Mouse (Mus musculus): ENCODE measurements around the gene Myo18a. TPM values are rescaled to one million over a fixed set of nuclear protein-coding genes. Genes with fewer than 3 reads are reported as not detected.

The Myo18a gene
- polyA plus RNA-seq, 1 experiment from 2014 or later, result 71.9 TPM

GRCm38 (mm10) chr11:77860947-77861346, 97.9 kb downstream of the Myo18a start:
- ATAC-seq (ENCODE audit: insufficient number of reproducible peaks, low FRiP score, low TSS enrichment, low read depth), result no peak
- peaks cover 28% of the 10 kb centered on the region for H3K27me3 ChIP-seq
- 77% methylated on average over 9 of the region's 9 CpGs for WGBS
- no peaks in the 10 kb centered on the region for H3K9me3 ChIP-seq
- H3K4me3 ChIP-seq, result no peak overlapping the region
- H3K36me3 ChIP-seq, result peaks cover 54% of the 10 kb centered on the region
- no peak overlapping the region for H3K9ac ChIP-seq
- no peak overlapping the region for H3K4me2 ChIP-seq
- 0 out of 2 replicates have a peak, but pooled peaks cover 2% of the 10 kb centered on the region for H3K4me1 ChIP-seq
- H3K27ac ChIP-seq, result no peak overlapping the region

DNA sequence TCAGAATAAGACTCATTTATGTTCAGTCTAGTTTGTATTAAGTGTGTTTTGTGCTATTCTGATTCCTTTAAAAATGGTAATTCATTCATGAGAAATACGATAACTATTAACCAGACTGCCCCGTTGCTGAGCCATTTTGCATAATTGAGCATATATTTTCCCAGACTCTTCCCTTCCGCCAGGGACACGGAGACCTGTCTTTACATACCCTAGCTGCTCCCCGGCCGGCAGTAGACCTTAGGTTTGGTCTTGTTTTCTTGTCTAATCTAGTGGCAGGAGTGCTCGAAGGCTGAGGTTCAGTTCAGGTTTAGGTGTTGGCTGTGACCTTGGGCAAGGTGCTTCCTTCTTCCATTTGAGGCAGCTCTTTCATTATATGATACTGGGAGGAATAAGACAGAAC, 99.8 kb downstream of the Myo18a start:
- Histone ChIP-seq H3K4me3 (no peak overlapping the region), H3K9me3 (no peaks in the 10 kb centered on the region), H3K36me3 (peaks cover 44% of the 10 kb centered on the region), H3K27ac (no peak overlapping the region), H3K4me1 (peaks cover 13% of the 10 kb centered on the region), H3K4me2 (no peak overlapping the region), H3K9ac (no peak overlapping the region), H3K27me3 (peaks cover 21% of the 10 kb centered on the region)
- no peak for ATAC-seq (ENCODE audit: insufficient number of reproducible peaks, low FRiP score, low TSS enrichment, low read depth)
- WGBS, result 87% methylated on average over 7 of the region's 7 CpGs

DNA sequence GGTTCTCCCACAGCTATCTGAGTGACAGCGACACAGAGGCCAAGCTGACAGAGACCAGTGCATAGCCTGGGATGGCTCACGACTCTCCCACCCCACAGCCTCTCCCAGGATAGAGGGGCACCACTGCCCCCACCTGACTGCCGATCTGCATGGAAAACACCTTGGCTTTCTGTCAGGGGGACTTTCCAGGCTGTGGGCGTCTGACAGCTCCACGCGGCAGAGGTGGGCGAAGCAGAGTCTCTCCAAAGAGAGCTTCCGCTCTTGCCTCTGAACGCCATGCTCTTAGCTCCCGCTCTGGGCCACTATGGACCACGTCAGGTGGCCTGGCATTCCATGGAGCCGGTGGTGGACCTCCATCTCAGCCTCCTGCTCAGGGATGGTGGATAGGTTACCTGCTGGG, 101.7 kb downstream of the Myo18a start:
- Histone ChIP-seq H3K27ac (no peak overlapping the region), H3K4me2 (no peak overlapping the region), H3K4me1 (peaks cover 22% of the 10 kb centered on the region), H3K4me3 (no peak overlapping the region), H3K9ac (no peak overlapping the region), H3K27me3 (0 out of 2 replicates have a peak, but pooled peaks cover 6% of the 10 kb centered on the region), H3K36me3 (peaks cover 27% of the 10 kb centered on the region), H3K9me3 (no peaks in the 10 kb centered on the region)
- WGBS, result 69% methylated on average over 12 of the region's 12 CpGs
- no peak for ATAC-seq (ENCODE audit: insufficient number of reproducible peaks, low FRiP score, low TSS enrichment, low read depth)

GRCm38 (mm10) chr11:77867419-77868083, 104.5 kb downstream of the Myo18a start:
- Histone ChIP-seq H3K9ac (no peak overlapping the region), H3K4me1 (peaks cover 33% of the 10 kb centered on the region), H3K9me3 (no peaks in the 10 kb centered on the region), H3K4me3 (no peak overlapping the region), H3K4me2 (no peak overlapping the region), H3K27ac (no peak overlapping the region), H3K27me3 (no peaks in the 10 kb centered on the region), H3K36me3 (peaks cover 14% of the 10 kb centered on the region; the same call in 1 of the 2 replicates)
- WGBS, result 27% methylated on average over 10 of the region's 12 CpGs
- ATAC-seq (ENCODE audit: insufficient number of reproducible peaks, low FRiP score, low TSS enrichment, low read depth), result no peak

GRCm38 (mm10) chr11:77871436-77871835, 108.4 kb downstream of the Myo18a start:
- H3K27me3 ChIP-seq, result no peaks in the 10 kb centered on the region
- no peaks in the 10 kb centered on the region for H3K9me3 ChIP-seq
- no peak overlapping the region for H3K4me3 ChIP-seq
- peaks cover 45% of the 10 kb centered on the region for H3K4me1 ChIP-seq
- no peak overlapping the region for H3K4me2 ChIP-seq
- no peak overlapping the region for H3K27ac ChIP-seq
- no peak overlapping the region for H3K9ac ChIP-seq
- no peak for ATAC-seq (ENCODE audit: insufficient number of reproducible peaks, low FRiP score, low TSS enrichment, low read depth)
- WGBS, result 14% methylated on average over 4 of the region's 4 CpGs
- no peaks in the 10 kb centered on the region for H3K36me3 ChIP-seq

GRCm38 (mm10) chr11:77872236-77872635, 109.2 kb downstream of the Myo18a start:
- WGBS, result 4% methylated on average over 11 of the region's 11 CpGs
- ATAC-seq (ENCODE audit: insufficient number of reproducible peaks, low FRiP score, low TSS enrichment, low read depth), result no peak
- Histone ChIP-seq H3K27ac (no peak overlapping the region), H3K4me2 (peak overlapping the region; percentile 31), H3K9me3 (no peaks in the 10 kb centered on the region), H3K4me3 (no peak overlapping the region), H3K27me3 (no peaks in the 10 kb centered on the region), H3K36me3 (no peaks in the 10 kb centered on the region), H3K4me1 (peaks cover 46% of the 10 kb centered on the region), H3K9ac (peak overlapping the region; percentile 20; the same call in 1 of the 2 replicates)

- no peak overlapping the region for H3K4me3 ChIP-seq
- no peaks in the 10 kb centered on the region for H3K9me3 ChIP-seq
- no peaks in the 10 kb centered on the region for H3K27me3 ChIP-seq
- no peak for ATAC-seq (ENCODE audit: insufficient number of reproducible peaks, low FRiP score, low TSS enrichment, low read depth)
- peak overlapping the region; percentile 31; the same call in 1 of the 2 replicates for H3K4me2 ChIP-seq
- 4% methylated on average over 7 of the region's 7 CpGs for WGBS
- H3K4me1 ChIP-seq, result peaks cover 42% of the 10 kb centered on the region
- H3K27ac ChIP-seq, result no peak overlapping the region
- no peaks in the 10 kb centered on the region for H3K36me3 ChIP-seq
- peak overlapping the region; percentile 20; the same call in 1 of the 2 replicates for H3K9ac ChIP-seq
These were observed 109.6 kb downstream of the Myo18a start for GRCm38 (mm10) chr11:77872685-77873084.

GRCm38 (mm10) chr11:77873116-77873515, 110.1 kb downstream of the Myo18a start:
- ATAC-seq (ENCODE audit: insufficient number of reproducible peaks, low FRiP score, low TSS enrichment, low read depth), result no peak
- WGBS, result 44% methylated on average over 3 of the region's 3 CpGs
- H3K9me3 ChIP-seq, result no peaks in the 10 kb centered on the region

DNA sequence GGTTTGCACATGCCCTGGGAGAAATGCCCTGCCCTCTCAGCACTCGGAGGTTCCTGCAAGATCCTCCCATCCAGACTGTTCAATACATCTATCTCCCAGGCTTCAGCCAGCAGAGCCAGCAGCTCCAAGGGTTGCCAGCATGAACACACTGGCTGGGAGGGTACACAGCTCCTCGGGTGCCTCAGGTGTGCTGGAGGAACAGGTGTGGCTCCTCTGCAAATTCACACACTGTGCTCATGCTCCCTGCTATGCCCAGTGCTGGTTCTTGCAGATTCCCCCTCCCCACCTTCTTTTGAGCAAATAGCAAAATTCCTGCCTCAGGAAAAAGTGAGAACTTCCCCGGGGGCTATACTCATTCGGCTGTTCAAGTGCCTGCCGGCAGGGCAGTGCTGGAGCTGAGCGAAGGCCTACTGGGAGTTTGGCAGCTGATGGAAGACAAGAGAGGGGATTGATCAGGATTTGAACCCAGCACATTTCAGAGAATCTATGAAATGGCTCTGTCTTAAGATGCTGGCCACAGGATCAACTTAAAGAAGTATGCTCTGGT, 111.7 kb downstream of the Myo18a start:
- no peaks in the 10 kb centered on the region for H3K9me3 ChIP-seq
- H3K27ac ChIP-seq, result no peak overlapping the region
- no peaks in the 10 kb centered on the region for H3K27me3 ChIP-seq
- no peak overlapping the region for H3K4me2 ChIP-seq
- H3K4me3 ChIP-seq, result no peak overlapping the region
- H3K9ac ChIP-seq, result no peak overlapping the region
- H3K4me1 ChIP-seq, result peaks cover 31% of the 10 kb centered on the region
- no peaks in the 10 kb centered on the region for H3K36me3 ChIP-seq
- 47% methylated on average over 6 of the region's 6 CpGs for WGBS
- ATAC-seq (ENCODE audit: insufficient number of reproducible peaks, low FRiP score, low TSS enrichment, low read depth), result no peak

More at GRCm38 (mm10) chr11:77873116-77873515, 110.1 kb downstream of the Myo18a start:
- Histone ChIP-seq H3K4me2 (no peak overlapping the region), H3K4me1 (peaks cover 37% of the 10 kb centered on the region), H3K9ac (no peak overlapping the region), H3K36me3 (no peaks in the 10 kb centered on the region), H3K4me3 (no peak overlapping the region), H3K27ac (no peak overlapping the region), H3K27me3 (no peaks in the 10 kb centered on the region)

GRCm38 (mm10) chr11:77875269-77875668, 112.2 kb downstream of the Myo18a start:
- no peak overlapping the region for H3K4me3 ChIP-seq
- H3K9ac ChIP-seq, result no peak overlapping the region
- ATAC-seq (ENCODE audit: insufficient number of reproducible peaks, low FRiP score, low TSS enrichment, low read depth), result no peak
- peaks cover 31% of the 10 kb centered on the region for H3K4me1 ChIP-seq
- H3K27me3 ChIP-seq, result no peaks in the 10 kb centered on the region
- H3K4me2 ChIP-seq, result no peak overlapping the region
- no peak overlapping the region for H3K27ac ChIP-seq
- no peaks in the 10 kb centered on the region for H3K36me3 ChIP-seq
- no peaks in the 10 kb centered on the region for H3K9me3 ChIP-seq
- 60% methylated on average over 5 of the region's 5 CpGs for WGBS

- no peak overlapping the region for H3K4me3 ChIP-seq
- H3K9ac ChIP-seq, result no peak overlapping the region
- H3K4me2 ChIP-seq, result no peak overlapping the region
- no peaks in the 10 kb centered on the region for H3K27me3 ChIP-seq
- peak overlapping the region; percentile 47; the same call in 1 of the 2 replicates for H3K27ac ChIP-seq
- no peaks in the 10 kb centered on the region for H3K9me3 ChIP-seq
- no peak for ATAC-seq (ENCODE audit: insufficient number of reproducible peaks, low FRiP score, low TSS enrichment, low read depth)
- H3K36me3 ChIP-seq, result no peaks in the 10 kb centered on the region
- peaks cover 31% of the 10 kb centered on the region for H3K4me1 ChIP-seq
- WGBS, result 59% methylated on average over 26 of the region's 26 CpGs
These were observed 113.1 kb downstream of the Myo18a start for GRCm38 (mm10) chr11:77875847-77876759.

DNA sequence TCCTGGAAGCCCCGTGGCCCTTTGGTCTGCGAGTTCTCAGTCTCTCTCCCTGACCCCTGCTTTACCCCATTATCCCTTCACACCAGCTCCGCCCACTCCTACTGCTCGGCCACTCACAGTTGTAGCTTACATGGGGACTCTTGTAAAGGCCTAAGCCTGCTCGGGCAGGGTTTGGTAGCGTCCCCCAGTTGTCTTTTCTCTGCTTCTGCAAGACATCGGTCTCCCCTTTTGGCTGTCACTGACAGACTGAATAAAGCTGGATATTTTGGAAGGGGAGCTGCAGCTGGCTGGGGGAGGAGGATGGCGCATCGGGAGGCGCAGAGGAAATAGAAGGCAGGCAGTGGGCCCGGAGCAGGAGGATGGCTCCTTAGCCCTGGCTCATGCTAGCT, 113.7 kb downstream of the Myo18a start:
- no peak overlapping the region for H3K4me3 ChIP-seq
- peaks cover 26% of the 10 kb centered on the region for H3K4me1 ChIP-seq
- H3K36me3 ChIP-seq, result no peaks in the 10 kb centered on the region
- 52% methylated on average over 11 of the region's 11 CpGs for WGBS
- ATAC-seq (ENCODE audit: insufficient number of reproducible peaks, low FRiP score, low TSS enrichment, low read depth), result no peak
- H3K9me3 ChIP-seq, result no peaks in the 10 kb centered on the region
- no peaks in the 10 kb centered on the region for H3K27me3 ChIP-seq
- H3K9ac ChIP-seq, result no peak overlapping the region
- H3K27ac ChIP-seq, result no peak overlapping the region
- no peak overlapping the region for H3K4me2 ChIP-seq
